Mouse (Mus musculus) lung, postnatal 0 days (tissue): ENCODE data around the gene Cers6.

Experiments
- CTCF ChIP-seq: IDR thresholded peaks from 2 replicates; pipeline ENCODE4 v1.5.1; 2016; ENCODE audit warnings: antibody characterized with exemption, mild to moderate bottlenecking
- EP300 ChIP-seq: IDR thresholded peaks from 2 replicates; pipeline ENCODE4 v1.6.1; 2016; ENCODE audit warnings: antibody characterized with exemption, mild to moderate bottlenecking, control low read depth

GRCm38 (mm10) chr2:68884573-68884972 is 23.3 kb downstream of the Cers6 start:
- no peak for TF ChIP-seq CTCF
- TF ChIP-seq EP300, result no peak; the same call in 1 of the 2 replicates
